Mouse (Mus musculus): ENCODE results near the gene C1qtnf9. TPM values are rescaled to one million over a fixed set of nuclear protein-coding genes. Genes with fewer than 3 reads are reported as not detected.
A peak's percentile ranks its signal among the peaks of the same experiment; 100 is the strongest.

The C1qtnf9 gene
- 0.39 TPM in 1 of 3 replicates, not detected in the others for total RNA-seq (2017)

GRCm38 (mm10) chr14:60767884-60768283 lies at the start of gene C1qtnf9:
C1qtnf9 (plus strand) TSS chr14:60768134.
- no peak for ATAC-seq (replicated peaks; ENCODE audit: insufficient number of reproducible peaks, low FRiP score, low TSS enrichment, poor library complexity, severe bottlenecking)

DNA sequence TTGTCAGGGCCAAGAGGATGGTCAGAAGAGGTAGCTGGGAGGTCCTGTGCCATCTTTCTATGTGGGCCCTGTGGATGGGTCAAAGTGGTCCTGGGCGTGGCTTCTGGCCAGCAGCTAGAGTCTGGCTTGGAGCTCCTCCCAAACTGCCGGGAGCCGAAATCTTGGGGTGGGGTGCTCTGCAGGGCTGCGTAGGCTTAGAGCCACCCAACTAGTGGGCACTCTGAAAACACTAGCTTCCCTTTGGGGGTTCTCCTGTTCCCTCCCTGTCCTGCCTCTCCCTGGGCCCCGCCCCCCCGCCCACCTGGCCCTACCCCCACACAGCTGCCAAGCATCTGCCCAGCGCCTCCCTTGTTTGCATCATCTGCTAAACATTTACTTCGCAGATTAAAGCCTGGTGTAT lies 46.6 kb upstream of the C1qtnf9 start:
- ATAC-seq (replicated peaks; ENCODE audit: insufficient number of reproducible peaks, low FRiP score, low TSS enrichment, poor library complexity, severe bottlenecking): no peak

DNA sequence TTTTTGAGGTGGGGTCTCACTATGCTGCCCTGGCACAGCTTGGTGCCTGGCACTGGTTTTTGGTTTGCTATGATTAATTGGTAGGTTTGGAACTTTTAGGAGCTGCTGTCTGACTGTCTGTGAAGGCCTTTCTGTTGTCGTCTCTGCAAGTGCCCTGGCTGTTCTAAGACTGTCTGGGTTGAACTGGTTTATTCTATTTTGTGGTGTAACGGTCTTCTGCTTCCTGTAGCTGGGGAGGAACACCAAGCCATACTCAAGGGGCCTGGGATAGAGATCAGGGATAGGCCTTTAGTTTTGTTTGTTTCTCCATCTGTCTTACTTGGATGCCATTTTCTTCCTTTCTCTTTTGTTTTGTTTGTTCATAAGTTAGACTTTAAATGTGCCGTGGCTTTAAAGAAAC lies 46.0 kb upstream of the C1qtnf9 start:
- ATAC-seq (replicated peaks; ENCODE audit: insufficient number of reproducible peaks, low FRiP score, low TSS enrichment, poor library complexity, severe bottlenecking): no peak

DNA sequence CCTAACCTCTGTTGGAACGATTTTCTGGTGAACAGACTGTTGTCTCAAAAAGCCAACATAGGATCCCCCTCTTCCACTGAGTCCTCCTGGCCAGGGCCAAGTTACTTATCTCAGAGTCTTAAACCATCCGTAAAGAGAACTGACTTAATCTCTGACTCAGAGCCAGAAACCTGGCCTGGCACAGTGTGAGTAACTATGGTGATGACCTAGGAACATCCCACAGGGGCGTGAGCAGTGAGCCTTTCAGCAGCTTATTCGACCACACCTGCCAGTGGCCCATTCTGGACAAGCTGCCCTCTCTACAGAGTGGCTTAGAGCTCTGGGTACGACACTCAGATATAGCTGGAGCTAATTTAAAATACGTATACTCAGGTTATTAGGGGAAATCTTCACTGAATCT lies 41.8 kb upstream of the C1qtnf9 start:
- no peak for ATAC-seq (replicated peaks; ENCODE audit: insufficient number of reproducible peaks, low FRiP score, low TSS enrichment, poor library complexity, severe bottlenecking)

GRCm38 (mm10) chr14:60727130-60727529 lies 40.8 kb upstream of the C1qtnf9 start:
- no peak for ATAC-seq (replicated peaks; ENCODE audit: insufficient number of reproducible peaks, low FRiP score, low TSS enrichment, poor library complexity, severe bottlenecking)

- ATAC-seq (replicated peaks; ENCODE audit: insufficient number of reproducible peaks, low FRiP score, low TSS enrichment, poor library complexity, severe bottlenecking): no peak
Observed at GRCm38 (mm10) chr14:60732081-60732480, 35.9 kb upstream of the C1qtnf9 start.

GRCm38 (mm10) chr14:60732787-60733186 lies 35.1 kb upstream of the C1qtnf9 start:
- ATAC-seq (replicated peaks; ENCODE audit: insufficient number of reproducible peaks, low FRiP score, low TSS enrichment, poor library complexity, severe bottlenecking): no peak

DNA sequence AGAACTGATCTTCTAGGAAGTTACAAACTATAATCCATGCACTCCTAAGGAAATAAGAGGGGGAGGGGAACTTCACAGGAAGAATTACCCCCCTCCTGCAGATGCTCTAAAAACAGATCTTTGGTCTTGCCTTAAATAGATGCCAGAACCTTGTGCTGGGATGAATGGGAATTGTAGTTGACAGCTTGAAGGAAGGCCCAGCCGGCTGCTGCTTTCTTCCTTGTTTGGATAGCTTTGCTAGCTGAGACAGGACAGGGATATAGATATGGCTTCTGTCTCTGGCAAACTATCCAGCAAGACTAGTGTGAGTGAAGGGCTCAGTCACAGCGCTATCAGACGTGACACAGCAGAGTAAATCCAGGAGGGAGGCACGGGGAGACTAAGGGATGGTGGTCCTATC lies 34.2 kb upstream of the C1qtnf9 start:
- ATAC-seq (replicated peaks; ENCODE audit: insufficient number of reproducible peaks, low FRiP score, low TSS enrichment, poor library complexity, severe bottlenecking): no peak

- no peak for ATAC-seq (replicated peaks; ENCODE audit: insufficient number of reproducible peaks, low FRiP score, low TSS enrichment, poor library complexity, severe bottlenecking)
Observed at GRCm38 (mm10) chr14:60735206-60735605, 32.7 kb upstream of the C1qtnf9 start.

GRCm38 (mm10) chr14:60735848-60736547 lies 31.9 kb upstream of the C1qtnf9 start:
- peak; percentile 25 for ATAC-seq (replicated peaks; ENCODE audit: insufficient number of reproducible peaks, low FRiP score, low TSS enrichment, poor library complexity, severe bottlenecking)

- peak; percentile 68 for ATAC-seq (replicated peaks; ENCODE audit: insufficient number of reproducible peaks, low FRiP score, low TSS enrichment, poor library complexity, severe bottlenecking)
Observed at GRCm38 (mm10) chr14:60736591-60737192, 31.2 kb upstream of the C1qtnf9 start.

DNA sequence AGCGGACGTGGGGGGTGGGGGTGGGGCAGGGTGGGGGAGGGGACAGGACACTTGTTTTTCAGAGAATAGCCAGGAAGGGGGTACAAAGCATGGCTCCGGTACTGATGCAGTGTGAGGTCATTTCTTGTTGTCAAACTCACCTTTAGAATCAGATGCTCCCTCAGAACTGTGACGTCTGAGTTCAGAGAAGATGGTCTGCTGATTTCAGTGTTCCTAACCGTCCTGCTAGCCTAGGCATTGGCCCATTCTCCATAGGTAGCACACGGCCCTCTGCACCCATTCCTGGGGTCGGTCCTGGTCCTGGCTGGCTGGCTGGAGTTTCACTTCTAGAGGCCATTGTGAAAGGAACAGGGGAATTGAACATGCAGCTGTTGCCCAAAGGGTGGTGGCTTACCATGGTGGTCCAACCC lies 30.7 kb upstream of the C1qtnf9 start:
- 0 out of 2 replicates have a peak, but pooled peaks have one; percentile 4 for ATAC-seq (replicated peaks; ENCODE audit: insufficient number of reproducible peaks, low FRiP score, low TSS enrichment, poor library complexity, severe bottlenecking)

DNA sequence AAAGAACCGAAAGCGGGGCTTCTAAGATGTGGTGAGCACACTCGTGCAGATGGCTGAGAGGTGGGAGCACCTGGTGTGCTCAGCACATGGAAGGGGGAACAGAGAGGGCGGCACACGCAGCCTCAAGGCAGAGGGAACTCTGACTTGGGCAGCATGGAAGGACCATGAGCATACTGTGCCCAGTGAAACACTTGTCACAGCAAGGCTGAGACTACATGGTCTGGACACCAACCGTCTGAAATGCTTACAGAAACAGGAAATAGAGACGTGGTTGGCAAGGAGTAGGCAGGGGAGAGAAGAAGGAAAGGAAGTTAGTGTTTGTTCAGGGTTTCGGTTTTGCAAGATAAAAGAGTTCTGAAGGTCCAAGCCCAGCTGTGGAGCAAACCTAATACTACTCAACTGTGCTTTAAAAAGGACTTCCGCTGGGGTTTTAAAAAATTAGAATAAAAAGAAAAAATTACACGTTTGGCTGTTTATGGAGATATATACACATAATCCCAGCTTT lies 29.4 kb upstream of the C1qtnf9 start:
- ATAC-seq (replicated peaks; ENCODE audit: insufficient number of reproducible peaks, low FRiP score, low TSS enrichment, poor library complexity, severe bottlenecking): peak; percentile 48

DNA sequence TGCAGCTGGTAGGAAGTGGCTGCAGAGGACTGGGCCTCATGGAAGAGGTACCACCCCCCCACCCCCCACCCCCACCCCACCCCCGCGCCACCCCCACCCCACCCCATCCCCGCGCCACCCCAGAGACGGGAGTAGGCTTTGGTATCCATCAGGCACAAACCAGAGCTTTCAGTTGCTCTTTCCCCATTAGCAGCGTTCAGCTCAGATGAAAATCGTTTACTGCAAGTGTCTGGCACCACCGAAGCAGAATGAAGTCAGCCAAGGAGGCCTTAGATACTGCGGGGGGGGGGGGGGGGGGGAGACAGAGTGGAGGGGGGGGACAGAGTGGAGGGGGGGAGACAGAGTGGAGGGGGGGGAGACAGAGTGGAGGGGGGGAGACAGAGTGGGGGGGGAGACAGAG lies 28.8 kb upstream of the C1qtnf9 start:
- ATAC-seq (replicated peaks; ENCODE audit: insufficient number of reproducible peaks, low FRiP score, low TSS enrichment, poor library complexity, severe bottlenecking): no peak

- ATAC-seq (replicated peaks; ENCODE audit: insufficient number of reproducible peaks, low FRiP score, low TSS enrichment, poor library complexity, severe bottlenecking): no peak
Observed at GRCm38 (mm10) chr14:60739616-60740015, 28.3 kb upstream of the C1qtnf9 start.

- ATAC-seq (replicated peaks; ENCODE audit: insufficient number of reproducible peaks, low FRiP score, low TSS enrichment, poor library complexity, severe bottlenecking): no peak
Observed at GRCm38 (mm10) chr14:60740507-60740906, 27.4 kb upstream of the C1qtnf9 start.

GRCm38 (mm10) chr14:60741033-60741432 lies 26.9 kb upstream of the C1qtnf9 start:
- ATAC-seq (replicated peaks; ENCODE audit: insufficient number of reproducible peaks, low FRiP score, low TSS enrichment, poor library complexity, severe bottlenecking): no peak

DNA sequence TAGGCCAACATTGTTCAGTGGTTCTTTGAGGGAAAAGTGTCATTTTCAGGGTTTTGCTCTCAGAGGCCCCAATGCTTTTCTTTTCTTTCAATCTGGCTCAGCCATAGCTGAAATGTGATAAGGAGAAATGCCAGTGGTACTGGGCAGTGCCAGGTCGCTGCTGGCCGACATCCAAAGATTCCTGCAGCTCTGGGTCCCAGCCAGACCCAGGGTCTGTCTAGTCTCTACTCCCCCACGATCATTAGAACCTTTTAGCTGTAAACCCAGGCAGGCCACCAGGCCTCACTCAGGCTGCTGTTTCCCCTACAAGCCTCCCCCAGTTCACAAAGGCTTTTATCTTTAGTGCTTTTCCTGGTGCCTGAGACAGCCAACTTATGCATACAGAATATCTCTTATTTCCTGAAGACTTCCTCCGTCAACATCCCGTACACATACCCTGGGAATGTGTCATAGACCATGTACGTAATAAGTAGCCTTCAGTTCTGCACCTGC lies 26.4 kb upstream of the C1qtnf9 start:
- no peak for ATAC-seq (replicated peaks; ENCODE audit: insufficient number of reproducible peaks, low FRiP score, low TSS enrichment, poor library complexity, severe bottlenecking)

DNA sequence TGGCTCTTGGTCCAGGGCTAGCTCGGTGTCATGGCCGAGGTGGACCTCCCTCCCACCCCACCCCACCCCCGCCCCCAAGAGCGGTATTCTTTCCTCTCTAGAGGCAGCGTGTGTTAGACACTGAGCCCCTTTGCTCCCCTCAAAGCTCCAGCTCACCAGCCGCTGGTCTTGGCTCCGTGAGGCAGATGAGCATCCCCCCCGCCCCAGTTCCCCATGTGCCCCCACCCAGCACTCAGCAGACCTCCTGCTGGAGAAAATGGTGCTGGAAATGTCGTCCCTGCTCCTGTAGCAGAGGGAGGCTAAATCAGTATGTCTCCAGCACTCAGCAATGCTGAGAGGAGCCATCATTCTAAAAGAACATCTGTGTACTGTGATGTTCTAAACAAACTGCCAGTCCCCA lies 24.3 kb upstream of the C1qtnf9 start:
- ATAC-seq (replicated peaks; ENCODE audit: insufficient number of reproducible peaks, low FRiP score, low TSS enrichment, poor library complexity, severe bottlenecking): no peak

DNA sequence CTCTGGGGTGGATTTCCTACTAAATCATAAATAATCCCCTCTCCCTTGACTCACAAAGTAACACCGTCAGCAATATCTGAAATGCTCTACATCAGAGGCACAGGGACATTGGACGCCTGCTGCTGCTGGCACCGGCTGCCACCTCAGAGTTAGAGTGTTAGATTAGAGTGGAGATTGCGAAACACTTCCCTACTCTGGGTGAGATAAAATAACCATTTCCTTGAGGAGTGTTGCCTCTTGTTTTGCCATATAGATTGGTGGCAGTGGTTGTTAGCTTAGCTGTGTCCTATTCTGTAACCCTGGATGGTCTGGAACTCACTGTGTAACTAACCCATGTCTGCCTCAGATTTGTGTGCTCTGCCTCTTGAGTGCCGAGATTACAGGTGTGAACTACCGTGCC lies 22.7 kb upstream of the C1qtnf9 start:
- no peak for ATAC-seq (replicated peaks; ENCODE audit: insufficient number of reproducible peaks, low FRiP score, low TSS enrichment, poor library complexity, severe bottlenecking)
